Mouse (Mus musculus) CH12.LX (cell line): ENCODE measurements around the gene Agap1.

Experiments
- CHD2 ChIP-seq: IDR thresholded peaks from 2 replicates; pipeline ENCODE4 v1.6.1; 2011; ENCODE audit warnings: low read length, improper control_type of control experiment
- CTCF ChIP-seq, 2 experiments: IDR thresholded peaks in 1 of 2; conservative IDR thresholded peaks in 1 of 2; 2 replicates each; pipeline ENCODE4 v1.5.1; 2011 to 2012; ENCODE audit warnings: low read depth in 2 of 2, low read length in 2 of 2, improper control_type of control experiment in 1 of 2, inconsistent platforms in 1 of 2, mild to moderate bottlenecking in 1 of 2, moderate library complexity in 1 of 2
- POLR2A ChIP-seq: IDR thresholded peaks from 2 replicates; pipeline ENCODE4 v1.6.1; 2011; ENCODE audit warnings: low read depth, mild to moderate bottlenecking, improper control_type of control experiment, low read length
- SMC3 ChIP-seq: IDR thresholded peaks from 2 replicates; pipeline ENCODE4 v1.6.1; 2011; ENCODE audit warnings: low read depth, low read length, improper control_type of control experiment

GRCm38 (mm10) chr1:89763912-89764311 is 309.3 kb downstream of the Agap1 start:
- no peak for TF ChIP-seq POLR2A
- TF ChIP-seq CTCF (conservative IDR thresholded peaks at IDR 0.05 in 1 of 2, IDR thresholded peaks at IDR 0.05 in 1 of 2; ENCODE audit: low read depth in 2 of 2, low read length in 2 of 2) = no peak
- no peak for TF ChIP-seq CHD2
- TF ChIP-seq SMC3 = no peak
